Mouse (Mus musculus) frontal cortex, postnatal 36 days (tissue): Measurements from ENCODE around the gene Grm8.

Experiments
- DNase-seq, 2 experiments: peaks; one replicate each; pipeline ENCODE4 v3.0.0; 2022; ENCODE audit warnings: low spot score in 2 of 2

Gene Grm8

DNA sequence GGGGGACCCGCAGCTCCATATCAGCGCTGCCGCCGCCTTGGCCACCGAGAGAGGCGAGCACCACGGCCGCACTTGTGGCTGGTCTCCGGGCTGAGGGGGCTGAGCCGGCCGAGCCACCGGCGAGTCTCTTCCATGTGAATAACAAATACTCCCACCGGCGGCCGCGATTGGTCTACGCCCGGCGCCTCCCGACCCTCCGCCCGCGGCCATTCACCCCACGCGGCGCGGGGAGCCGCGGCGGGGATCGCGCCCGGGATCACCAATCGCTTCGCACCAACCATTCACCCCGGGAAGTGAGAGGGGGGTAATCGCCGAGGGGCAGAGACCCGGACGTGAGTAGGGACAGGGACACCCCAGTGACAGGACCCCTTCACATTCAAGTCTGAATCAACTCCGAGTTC lies at the start of gene Grm8:
Grm8 (minus strand) TSS at position 178 of the 401 bp plus-strand sequence.
- DNase-seq: peak; percentile 51 to 67

- no peak for DNase-seq
These were observed 35.0 kb upstream of the Grm8 start for GRCm38 (mm10) chr6:28169851-28170539.

DNA sequence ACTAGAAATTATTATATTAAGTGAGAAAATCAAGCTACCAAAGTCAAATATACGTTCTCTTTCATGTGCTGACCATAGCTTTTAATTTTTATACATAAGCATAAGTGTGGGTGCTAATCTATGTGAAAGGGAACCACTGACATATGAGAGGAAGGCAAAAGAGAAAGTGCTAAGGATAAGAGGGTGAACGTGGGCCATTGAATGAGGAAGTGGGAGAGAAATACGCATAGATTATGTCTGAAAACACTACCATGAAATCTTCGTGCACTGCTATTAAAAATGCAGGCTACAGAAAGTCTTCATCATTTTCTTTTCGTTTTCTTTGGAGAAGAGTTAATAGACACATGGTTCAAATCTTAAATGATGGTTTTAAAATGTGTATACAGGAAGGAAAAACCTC lies 25.4 kb upstream of the Grm8 start:
- DNase-seq: no peak

DNA sequence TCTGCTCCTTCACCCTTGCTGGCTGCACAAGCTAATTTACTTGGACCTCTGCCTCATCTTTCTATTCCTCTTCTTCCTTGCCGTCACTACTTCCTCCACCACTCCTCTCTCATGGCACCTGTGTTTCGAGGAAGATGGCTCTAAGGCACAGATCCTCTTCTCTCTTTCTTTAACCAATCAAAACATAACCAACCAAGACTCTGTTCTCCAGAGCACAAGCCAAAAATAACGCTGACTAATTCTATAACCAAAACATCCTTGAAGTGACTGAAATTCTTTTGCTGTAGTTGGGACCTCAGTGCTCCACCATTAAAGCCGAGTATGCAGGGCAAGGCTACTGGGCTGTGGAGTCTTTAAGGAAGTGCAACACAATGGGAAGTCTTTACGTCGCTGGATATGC lies 11.5 kb upstream of the Grm8 start:
- no peak for DNase-seq

GRCm38 (mm10) chr6:28142332-28142731 lies 7.4 kb upstream of the Grm8 start:
- DNase-seq: no peak

GRCm38 (mm10) chr6:28135411-28136233 lies 644 bp upstream of the Grm8 start:
- DNase-seq: peak; percentile 90 to 91

DNA sequence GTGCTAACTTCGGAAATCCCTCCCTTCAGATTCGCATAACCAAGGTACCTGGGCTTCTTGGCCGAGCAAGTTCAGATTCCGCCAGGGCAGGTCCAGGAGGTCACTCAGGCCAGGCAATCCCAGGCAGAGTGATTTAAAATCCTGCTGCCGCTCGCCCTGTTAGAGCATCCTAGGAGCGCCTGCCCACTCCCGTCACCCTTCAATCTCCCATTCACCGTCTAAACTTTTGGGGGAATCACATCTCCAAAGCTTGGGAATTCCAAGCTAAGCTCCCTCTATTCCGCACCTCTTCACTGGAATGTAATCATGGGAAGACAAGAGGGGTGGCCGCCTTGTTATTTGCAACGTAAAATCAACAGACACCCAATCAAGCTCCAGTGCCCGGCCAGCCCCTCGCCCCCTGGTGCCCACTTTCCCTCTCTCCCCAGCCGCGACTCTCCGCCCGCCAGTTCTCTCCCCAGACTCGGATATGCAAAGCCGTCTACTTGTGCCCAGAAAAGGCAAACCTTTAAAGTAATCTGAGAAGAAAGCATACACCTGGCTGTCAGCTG lies 652 bp downstream of the Grm8 start:
- peak; percentile 29 to 51 for DNase-seq

GRCm38 (mm10) chr6:28133206-28134063 lies 1.5 kb downstream of the Grm8 start:
- DNase-seq: peak; percentile 12 to 25

DNA sequence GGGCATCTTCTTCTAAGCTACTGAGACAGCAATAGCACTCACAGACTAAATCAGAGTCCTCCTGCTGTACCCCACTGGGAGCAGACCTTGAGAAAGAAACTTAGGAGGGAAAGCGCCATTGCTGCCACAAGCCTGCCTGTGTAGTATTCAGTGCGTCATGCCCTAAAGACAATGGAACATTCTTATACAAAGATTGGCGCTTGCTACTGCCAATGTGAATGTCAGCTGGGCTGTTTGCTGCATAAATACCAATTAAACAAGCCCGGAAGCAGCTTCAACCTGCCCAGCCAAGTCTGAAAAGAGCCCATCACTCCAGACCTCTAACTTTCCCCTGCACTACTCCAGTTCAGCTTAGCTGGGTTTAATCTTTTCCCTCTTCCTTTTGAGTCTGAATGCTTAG lies 2.9 kb downstream of the Grm8 start:
- DNase-seq: no peak

- no peak for DNase-seq
These were observed 6.1 kb downstream of the Grm8 start for GRCm38 (mm10) chr6:28128871-28129270.

DNA sequence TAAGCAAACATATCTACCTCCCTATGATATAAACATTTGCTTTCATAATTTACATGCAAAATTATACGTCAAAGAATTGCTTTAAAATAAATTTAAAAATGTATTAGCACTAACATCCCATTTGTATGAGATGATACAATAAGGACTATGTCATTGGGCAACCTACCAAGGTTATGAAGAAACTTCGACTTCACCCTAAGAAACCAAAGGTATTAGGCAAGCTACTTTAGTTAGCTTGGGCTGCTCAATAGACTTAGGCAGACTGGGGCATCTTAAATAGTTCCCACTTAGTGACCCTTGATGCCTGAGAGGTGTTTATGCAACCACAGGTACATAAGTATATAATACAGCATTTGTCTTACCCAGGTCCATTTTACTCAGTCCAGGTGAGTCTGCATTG lies 19.5 kb downstream of the Grm8 start:
- no peak for DNase-seq

- DNase-seq: no peak
These were observed 20.1 kb downstream of the Grm8 start for GRCm38 (mm10) chr6:28114916-28115315.

DNA sequence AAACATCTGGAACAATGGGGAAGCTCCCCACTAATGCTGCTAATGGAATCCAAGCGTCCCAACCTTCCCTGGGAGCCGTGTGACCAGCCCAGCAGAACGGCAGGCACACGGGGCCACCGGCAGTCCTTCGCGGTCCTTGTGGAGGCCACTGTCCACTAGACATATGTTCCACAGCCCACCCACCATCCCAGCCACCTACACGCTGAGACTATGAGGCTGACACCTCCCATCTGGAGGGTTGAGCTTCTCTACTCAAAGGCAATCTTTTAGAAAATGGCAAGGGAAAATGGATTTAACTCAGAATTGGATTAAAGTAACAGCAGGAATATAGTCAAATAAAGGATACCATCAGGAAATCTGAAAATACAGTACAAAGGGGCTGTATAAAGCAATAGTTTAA lies 23.4 kb downstream of the Grm8 start:
- peak; percentile 17 to 21 for DNase-seq

GRCm38 (mm10) chr6:28102608-28103316 lies 32.2 kb downstream of the Grm8 start:
- no peak for DNase-seq

- no peak for DNase-seq
These were observed 35.0 kb downstream of the Grm8 start for GRCm38 (mm10) chr6:28100001-28100400.

- DNase-seq: peak in 1 of 2 experiments; percentile 14
These were observed 42.5 kb downstream of the Grm8 start for GRCm38 (mm10) chr6:28092511-28092910.

DNA sequence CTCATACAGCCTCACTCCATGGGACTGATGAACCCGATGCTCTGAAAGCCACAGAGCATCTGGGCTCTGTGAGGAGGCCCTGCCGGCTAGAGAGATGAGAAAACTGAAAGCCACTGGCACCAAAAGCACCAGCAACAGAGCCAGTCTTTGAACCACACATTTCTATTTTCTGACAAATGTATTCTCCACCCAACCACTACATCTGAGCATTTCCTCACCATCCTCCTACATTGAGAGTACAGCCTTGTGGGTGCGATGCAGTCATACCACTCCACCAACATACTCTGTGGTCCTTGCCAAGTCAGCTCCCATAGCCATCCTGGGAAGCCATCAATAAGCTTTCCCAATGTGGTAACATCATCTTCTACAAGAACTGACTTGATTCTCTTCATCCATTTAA lies 43.1 kb downstream of the Grm8 start:
- peak; percentile 39 to 69 for DNase-seq

- DNase-seq: no peak
These were observed 44.0 kb downstream of the Grm8 start for GRCm38 (mm10) chr6:28090981-28091380.

GRCm38 (mm10) chr6:28075534-28075933 lies 59.4 kb downstream of the Grm8 start:
- no peak for DNase-seq

- DNase-seq: no peak
These were observed 60.5 kb downstream of the Grm8 start for GRCm38 (mm10) chr6:28074470-28074869.

DNA sequence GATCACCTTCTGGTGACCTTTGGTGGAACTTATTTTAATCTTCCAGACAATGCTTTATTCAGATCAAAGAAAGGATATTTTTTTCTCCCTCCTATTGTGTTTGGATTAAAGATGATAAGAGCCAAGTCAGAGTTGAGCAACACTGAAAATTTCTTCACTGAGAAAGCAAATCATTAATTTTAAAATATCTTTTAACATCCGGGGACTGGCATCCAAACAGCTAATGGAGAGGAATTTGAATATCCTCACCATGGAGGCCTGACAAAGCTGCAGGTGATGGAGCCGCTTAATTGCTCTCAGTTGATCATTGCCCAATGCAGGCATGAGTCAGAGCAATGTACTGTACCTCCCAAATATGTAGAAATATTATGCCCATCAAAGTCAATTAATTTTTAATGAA lies 83.0 kb downstream of the Grm8 start:
- DNase-seq: no peak
